Mouse (Mus musculus): Measurements from ENCODE around the gene Gm4871. TPM values are rescaled to one million over a fixed set of nuclear protein-coding genes. Genes with fewer than 3 reads are reported as not detected.
A peak's percentile ranks its signal among the peaks of the same experiment; 100 is the strongest.
"Not testable (repeated sequence)": the region's sequence is repeated elsewhere in the genome, so short reads cannot be mapped to it uniquely, and the experiment has no call there.

Gm4871 gene
- not detected for total RNA-seq (2022)

GRCm38 (mm10) chr5:145032391-145032790 is at the start of gene Gm4871:
Gene Gm4871 (minus strand): TSS chr5:145032754.
- not testable (repeated sequence) for DNase-seq (ENCODE audit: low spot score)

- no peak for DNase-seq (ENCODE audit: low spot score)
Observed at GRCm38 (mm10) chr5:145081866-145082613, 49.5 kb upstream of the Gm4871 start.

DNA sequence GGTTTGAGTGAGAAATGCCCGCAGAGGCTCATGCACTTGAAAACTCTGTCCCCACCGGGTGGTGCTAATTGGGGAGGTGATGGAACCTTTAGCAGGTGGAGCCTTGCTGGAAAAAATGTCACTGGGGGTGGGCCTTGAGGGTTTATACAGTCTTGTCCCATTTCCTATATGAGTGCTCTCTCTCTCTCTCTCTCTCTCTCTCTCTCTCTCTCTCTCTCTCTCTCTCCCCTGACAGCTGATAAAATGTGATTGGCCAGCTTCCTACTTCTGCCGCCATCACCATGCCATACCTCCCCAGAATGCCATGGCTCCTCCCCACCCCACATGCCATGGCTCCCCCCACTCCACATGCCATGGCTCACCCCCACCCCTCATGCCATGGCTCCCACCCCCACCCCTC is 42.5 kb upstream of the Gm4871 start:
- DNase-seq (ENCODE audit: low spot score) = no peak

- DNase-seq (ENCODE audit: low spot score) = no peak
Observed at GRCm38 (mm10) chr5:145071342-145071741, 38.8 kb upstream of the Gm4871 start.

DNA sequence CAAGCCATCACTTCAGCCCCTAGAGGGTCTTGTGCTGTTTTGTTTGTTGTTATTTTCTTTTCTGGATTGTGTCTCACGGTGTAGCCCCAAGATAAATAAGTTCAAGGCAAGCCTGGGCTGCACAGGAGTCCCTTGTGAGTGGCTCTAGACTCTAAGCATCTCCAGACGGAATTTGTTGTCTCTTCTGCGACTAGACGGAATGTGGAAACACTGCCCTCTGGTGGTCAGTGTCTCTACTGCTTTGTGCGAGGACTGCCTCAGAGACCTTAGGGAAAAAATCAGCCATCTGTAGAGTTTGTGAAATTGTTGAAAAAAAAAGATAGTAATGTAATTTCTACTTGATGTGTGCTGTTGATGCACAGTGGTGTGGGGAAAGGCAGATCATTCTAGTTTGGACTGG is 37.2 kb upstream of the Gm4871 start:
- DNase-seq (ENCODE audit: low spot score) = peak; percentile 50

GRCm38 (mm10) chr5:145068863-145069262 is 36.3 kb upstream of the Gm4871 start:
- DNase-seq (ENCODE audit: low spot score) = no peak

GRCm38 (mm10) chr5:145064765-145065340 is 32.3 kb upstream of the Gm4871 start:
- DNase-seq (ENCODE audit: low spot score) = no peak

- DNase-seq (ENCODE audit: low spot score) = no peak
Observed at GRCm38 (mm10) chr5:145059524-145059923, 27.0 kb upstream of the Gm4871 start.

- no peak for DNase-seq (ENCODE audit: low spot score)
Observed at GRCm38 (mm10) chr5:145058722-145059121, 26.2 kb upstream of the Gm4871 start.

- DNase-seq (ENCODE audit: low spot score) = no peak
Observed at GRCm38 (mm10) chr5:145057907-145058306, 25.4 kb upstream of the Gm4871 start.

GRCm38 (mm10) chr5:145054187-145054586 is 21.6 kb upstream of the Gm4871 start:
- not testable (repeated sequence) for DNase-seq (ENCODE audit: low spot score)

GRCm38 (mm10) chr5:145042690-145043089 is 10.1 kb upstream of the Gm4871 start, which contains the start of gene 1700018F24Rik:
Gene 1700018F24Rik (plus strand): TSS chr5:145042990.
- not testable (repeated sequence) for DNase-seq (ENCODE audit: low spot score)

DNA sequence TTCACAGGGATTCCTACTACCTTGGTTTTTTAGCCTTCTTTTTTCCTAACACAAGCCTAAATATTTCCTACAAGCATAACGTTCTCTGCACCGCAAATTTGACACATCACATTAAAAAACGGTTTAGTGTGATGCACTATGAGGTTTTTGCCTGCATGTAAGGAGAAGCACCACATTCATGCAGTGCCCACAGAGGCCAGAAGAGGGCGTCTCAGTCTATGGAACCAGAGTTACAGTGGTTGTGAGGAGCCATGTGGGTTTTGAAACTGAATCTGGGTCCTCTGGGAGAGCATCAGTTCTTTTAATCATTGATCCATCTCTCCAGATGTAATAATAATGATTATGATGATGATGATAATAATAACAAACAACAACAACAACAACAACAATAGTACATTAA is 9.1 kb upstream of the Gm4871 start:
- DNase-seq (ENCODE audit: low spot score) = no peak

GRCm38 (mm10) chr5:145030476-145030875 is 2.1 kb downstream of the Gm4871 start:
- not testable (repeated sequence) for DNase-seq (ENCODE audit: low spot score)

- not testable (repeated sequence) for DNase-seq (ENCODE audit: low spot score)
Observed at GRCm38 (mm10) chr5:145020712-145021111, 11.8 kb downstream of the Gm4871 start.

- not testable (repeated sequence) for DNase-seq (ENCODE audit: low spot score)
Observed at GRCm38 (mm10) chr5:145020254-145020653, 12.3 kb downstream of the Gm4871 start.

- DNase-seq (ENCODE audit: low spot score) = not testable (repeated sequence)
Observed at GRCm38 (mm10) chr5:145016761-145017160, 15.8 kb downstream of the Gm4871 start.

DNA sequence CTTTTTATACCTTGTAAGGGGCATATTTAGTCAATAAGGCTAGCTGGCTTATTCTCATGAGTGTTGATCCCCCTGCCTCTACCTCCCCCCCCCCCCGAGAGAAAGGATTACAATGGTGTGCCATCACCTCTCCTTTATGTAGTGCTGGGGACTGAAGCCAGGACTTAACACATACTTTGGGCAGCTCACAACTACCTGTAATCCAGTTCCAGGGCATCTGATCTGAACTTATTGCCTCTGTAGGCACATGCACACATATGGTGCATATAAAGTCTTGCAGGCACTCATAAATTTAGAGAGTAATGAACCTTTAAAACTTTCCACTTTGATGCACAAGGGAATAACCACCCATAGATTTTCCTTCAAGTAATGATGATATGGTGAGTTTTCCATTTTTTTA is 18.3 kb downstream of the Gm4871 start:
- no peak for DNase-seq (ENCODE audit: low spot score)

- no peak for DNase-seq (ENCODE audit: low spot score)
Observed at GRCm38 (mm10) chr5:145008878-145009659, 23.5 kb downstream of the Gm4871 start.

DNA sequence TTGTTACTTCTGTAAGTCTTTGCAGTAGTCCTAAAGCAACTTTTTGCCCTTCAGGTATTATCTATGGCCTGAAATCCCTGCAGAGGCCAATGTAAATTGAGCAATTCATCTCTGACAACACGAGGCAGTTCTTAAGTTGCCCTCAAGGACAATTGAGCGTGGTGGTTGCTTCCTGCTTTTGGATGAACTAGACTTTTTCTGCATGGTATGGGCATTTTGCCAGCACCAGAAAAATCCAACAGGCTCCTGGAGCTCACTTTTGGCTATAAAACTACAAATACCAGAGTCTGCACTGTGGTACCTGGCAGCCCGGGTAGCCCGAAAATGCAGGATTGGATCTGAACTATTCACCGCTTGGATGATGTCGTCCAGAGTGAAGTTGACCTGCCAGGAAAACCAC is 27.0 kb downstream of the Gm4871 start:
- no peak for DNase-seq (ENCODE audit: low spot score)

DNA sequence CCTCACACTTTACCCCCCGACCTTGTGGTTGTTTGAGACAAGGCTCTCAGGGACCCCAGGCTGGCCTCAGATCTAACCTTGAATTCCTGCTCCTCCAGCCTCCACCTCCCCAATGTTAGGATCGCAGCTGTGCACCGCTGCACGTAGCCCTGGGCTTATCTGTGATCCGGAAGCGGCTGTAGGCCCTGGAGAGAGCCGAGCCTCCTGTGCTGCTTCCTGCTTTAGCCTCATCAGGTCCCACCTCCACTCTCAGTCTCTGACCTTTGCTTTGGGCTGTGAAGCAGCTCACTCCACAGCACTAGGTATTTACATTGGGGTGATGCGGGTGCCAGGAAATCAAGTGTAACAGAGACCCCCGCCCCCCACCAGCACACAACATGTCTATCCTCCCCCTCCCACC is 28.1 kb downstream of the Gm4871 start:
- DNase-seq (ENCODE audit: low spot score) = no peak

DNA sequence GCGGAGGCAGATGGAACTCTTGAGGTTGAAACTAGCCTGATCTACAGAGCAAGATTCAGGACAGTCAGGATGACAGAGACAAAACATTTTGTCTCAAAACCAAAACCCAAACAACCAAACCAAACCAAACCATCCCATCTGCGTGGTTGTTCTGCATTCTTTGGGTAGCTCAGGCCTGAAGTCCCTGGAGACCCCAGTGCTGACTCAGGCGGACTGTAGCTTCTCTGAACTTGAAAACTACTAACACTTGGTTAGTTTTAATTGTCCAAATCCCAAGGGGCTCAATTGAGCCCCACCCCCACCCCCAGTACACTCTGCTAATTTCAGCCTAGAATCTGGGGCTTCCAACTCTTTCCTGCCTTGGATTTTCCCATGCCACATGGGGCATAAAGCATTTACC is 29.2 kb downstream of the Gm4871 start:
- DNase-seq (ENCODE audit: low spot score) = no peak

Measured in heart, adult 8-10 months (tissue).